Mouse (Mus musculus): ENCODE measurements around the gene Retreg1. TPM values are rescaled to one million over a fixed set of nuclear protein-coding genes. Genes with fewer than 3 reads are reported as not detected.

Retreg1 gene
- total and polyA plus RNA-seq, 3 experiments = 17.5 to 28.7 (median 19.0) TPM

DNA sequence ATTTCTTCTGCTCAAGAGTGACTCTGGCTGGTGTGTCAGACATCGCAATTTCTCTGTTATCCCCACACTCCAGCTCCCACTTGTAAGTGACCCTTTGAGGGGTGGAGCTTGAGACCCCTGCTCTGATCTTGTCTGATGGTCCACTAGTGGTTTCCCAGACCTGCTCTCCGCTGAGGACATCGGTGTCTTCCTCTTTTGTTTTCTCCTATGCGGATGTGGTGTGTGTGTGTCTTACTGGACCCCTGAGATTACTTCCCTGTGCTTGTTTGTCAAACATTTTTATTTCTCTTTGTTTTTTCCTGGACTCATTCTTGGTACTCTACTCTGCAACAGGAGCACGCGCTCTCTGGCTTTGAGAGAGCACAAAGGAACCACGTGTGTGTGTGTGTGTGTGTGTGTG, 18.9 kb downstream of the Retreg1 start:
- Histone ChIP-seq H3K9ac (ENCODE audit: insufficient read depth, low read depth) (no peak overlapping the region), H3K4me1 (ENCODE audit: control insufficient read depth in 1 of 2, insufficient read depth in 2 of 2) (peaks cover 19 to 69% of the 10 kb centered on the region in 2 experiments), H3K27ac (ENCODE audit: insufficient read depth, low read depth) (no peak overlapping the region), H3K4me3 (replicated peaks in 1 of 3; ENCODE audit: low read depth in 2 of 3, low read length in 2 of 3, poor library complexity in 1 of 3) (no peak overlapping the region), H3K79me2 (replicated peaks; ENCODE audit: control insufficient read depth, extremely low read depth, insufficient read depth, poor library complexity, severe bottlenecking) (no peaks in the 10 kb centered on the region), H3K36me3 (replicated peaks in 1 of 2; ENCODE audit: control insufficient read depth in 1 of 2, insufficient read depth in 1 of 2, low read length in 1 of 2) (peaks cover 0 to 8% of the 10 kb centered on the region in 2 experiments), H3K27me3 (replicated peaks) (no peaks in the 10 kb centered on the region), H3K9me3 (replicated peaks; ENCODE audit: low read length) (peaks cover 6% of the 10 kb centered on the region), H3K4me2 (ENCODE audit: insufficient read depth, low read depth, poor library complexity, severe bottlenecking) (no peak overlapping the region)
- dilution Hi-C loops (cut with MboI; ENCODE audit: extremely low pct_ligation_motif_present, extremely low pct_unique_long_range_greater_than_20kb, low sequenced_read_pairs) = no loop called here
- no peak for TF ChIP-seq JUND (conservative IDR thresholded peaks at IDR 0.05; ENCODE audit: low read depth, low read length)
- in situ Hi-C loops (cut with MboI; ENCODE audit: low pct_ligation_motif_present, low pct_unique_long_range_greater_than_20kb, low sequenced_read_pairs) = no loop called here
- DNase-seq (ENCODE audit: extremely low read depth) = no peak

GRCm38 (mm10) chr15:25865605-25866004, 22.6 kb downstream of the Retreg1 start:
- dilution Hi-C loops (cut with MboI; ENCODE audit: extremely low pct_ligation_motif_present, extremely low pct_unique_long_range_greater_than_20kb, low sequenced_read_pairs) (no loop called here), in situ Hi-C loops (cut with MboI; ENCODE audit: low pct_ligation_motif_present, low pct_unique_long_range_greater_than_20kb, low sequenced_read_pairs) (no loop called here)
- Histone ChIP-seq H3K36me3 (replicated peaks in 1 of 2; ENCODE audit: control insufficient read depth in 1 of 2, insufficient read depth in 1 of 2, low read length in 1 of 2) (peaks cover 0 to 8% of the 10 kb centered on the region in 2 experiments), H3K79me2 (replicated peaks; ENCODE audit: control insufficient read depth, extremely low read depth, insufficient read depth, poor library complexity, severe bottlenecking) (no peaks in the 10 kb centered on the region), H3K27ac (ENCODE audit: insufficient read depth, low read depth) (no peak overlapping the region), H3K4me3 (replicated peaks in 1 of 3; ENCODE audit: low read depth in 2 of 3, low read length in 2 of 3, poor library complexity in 1 of 3) (no peak overlapping the region), H3K9ac (ENCODE audit: insufficient read depth, low read depth) (no peak overlapping the region), H3K27me3 (replicated peaks) (no peaks in the 10 kb centered on the region), H3K4me2 (ENCODE audit: insufficient read depth, low read depth, poor library complexity, severe bottlenecking) (no peak overlapping the region), H3K4me1 (ENCODE audit: control insufficient read depth in 1 of 2, insufficient read depth in 2 of 2) (peaks cover 13 to 42% of the 10 kb centered on the region in 2 experiments), H3K9me3 (replicated peaks; ENCODE audit: low read length) (peaks cover 6% of the 10 kb centered on the region)
- DNase-seq (ENCODE audit: extremely low read depth) = peak; percentile 33
- no peak for TF ChIP-seq HCFC1 (IDR thresholded peaks at IDR 0.05; ENCODE audit: low read depth, low read length)
- no peak for TF ChIP-seq EP300 (IDR thresholded peaks at IDR 0.05; ENCODE audit: low read length)
- no peak for TF ChIP-seq MXI1 (IDR thresholded peaks at IDR 0.05; ENCODE audit: low read depth, low read length)
- no peak for TF ChIP-seq SMC3 (IDR thresholded peaks at IDR 0.05; ENCODE audit: low read depth, low read length)
- no peak for TF ChIP-seq GABPA (IDR thresholded peaks at IDR 0.05; ENCODE audit: insufficient replicate concordance, low read depth, low read length)
- TF ChIP-seq RAD21 (IDR thresholded peaks at IDR 0.05; ENCODE audit: low read depth, low read length) = no peak
- no peak for TF ChIP-seq USF1 (IDR thresholded peaks at IDR 0.05; ENCODE audit: low read depth, low read length)
- TF ChIP-seq PAX5 (IDR thresholded peaks at IDR 0.05; ENCODE audit: low read length) = no peak
- no peak for TF ChIP-seq ZMIZ1 (IDR thresholded peaks at IDR 0.05; ENCODE audit: low read depth, low read length)
- no peak for TF ChIP-seq ELF1 (IDR thresholded peaks at IDR 0.05; ENCODE audit: low read depth, low read length)

DNA sequence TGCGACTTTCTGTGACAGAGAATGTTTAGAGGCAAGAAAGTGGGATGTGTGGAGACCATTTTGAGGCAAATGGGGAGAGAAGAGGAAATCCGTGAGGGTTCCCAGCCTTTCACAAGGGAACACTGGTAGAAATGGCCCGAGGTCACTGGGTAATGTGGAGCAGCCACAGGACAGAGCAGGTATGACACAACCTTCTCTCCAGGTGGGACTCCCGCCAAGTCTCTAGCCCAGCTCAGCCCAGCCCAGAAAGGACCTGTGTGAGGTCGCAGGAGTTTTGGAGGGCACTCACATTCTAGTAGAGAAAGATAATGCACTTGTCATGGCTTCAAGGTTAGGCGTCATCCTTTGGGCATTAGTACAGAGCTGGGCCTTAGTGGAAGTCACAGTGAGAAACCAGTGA, 23.1 kb downstream of the Retreg1 start:
- no peak for DNase-seq (ENCODE audit: extremely low read depth)
- dilution Hi-C loops (cut with MboI; ENCODE audit: extremely low pct_ligation_motif_present, extremely low pct_unique_long_range_greater_than_20kb, low sequenced_read_pairs) = no loop called here
- H3K27me3 ChIP-seq (replicated peaks) = no peaks in the 10 kb centered on the region
- H3K9ac ChIP-seq (ENCODE audit: insufficient read depth, low read depth) = no peak overlapping the region
- no peak overlapping the region for H3K4me3 ChIP-seq (replicated peaks in 1 of 3; ENCODE audit: low read depth in 2 of 3, low read length in 2 of 3, poor library complexity in 1 of 3)
- no peak for TF ChIP-seq PAX5 (IDR thresholded peaks at IDR 0.05; ENCODE audit: low read length)
- no peak for TF ChIP-seq MEF2A (IDR thresholded peaks at IDR 0.05; ENCODE audit: borderline replicate concordance, low read depth, low read length)
- TF ChIP-seq CTCF (conservative IDR thresholded peaks at IDR 0.05 in 1 of 2, IDR thresholded peaks at IDR 0.05 in 1 of 2; ENCODE audit: low read depth in 2 of 2, low read length in 2 of 2) = no peak
- TF ChIP-seq RAD21 (IDR thresholded peaks at IDR 0.05; ENCODE audit: low read depth, low read length) = no peak
- no peak for TF ChIP-seq HCFC1 (IDR thresholded peaks at IDR 0.05; ENCODE audit: low read depth, low read length)
- TF ChIP-seq MYC (IDR thresholded peaks at IDR 0.05; ENCODE audit: low read depth, low read length) = no peak
- no peak for TF ChIP-seq MAX (IDR thresholded peaks at IDR 0.05; ENCODE audit: low read length)
- TF ChIP-seq TCF12 (IDR thresholded peaks at IDR 0.05; ENCODE audit: low read depth, low read length) = no peak
- no peak for TF ChIP-seq MAZ (IDR thresholded peaks at IDR 0.05; ENCODE audit: low read depth, low read length)
- TF ChIP-seq BHLHE40 (IDR thresholded peaks at IDR 0.05; ENCODE audit: low read depth, low read length) = no peak
- TF ChIP-seq CHD1 (IDR thresholded peaks at IDR 0.05; ENCODE audit: low read depth, low read length) = no peak
- in situ Hi-C loops (cut with MboI; ENCODE audit: low pct_ligation_motif_present, low pct_unique_long_range_greater_than_20kb, low sequenced_read_pairs) = no loop called here
- no peak overlapping the region for H3K27ac ChIP-seq (ENCODE audit: insufficient read depth, low read depth)
- no peaks in the 10 kb centered on the region for H3K79me2 ChIP-seq (replicated peaks; ENCODE audit: control insufficient read depth, extremely low read depth, insufficient read depth, poor library complexity, severe bottlenecking)
- H3K36me3 ChIP-seq (replicated peaks in 1 of 2; ENCODE audit: control insufficient read depth in 1 of 2, insufficient read depth in 1 of 2, low read length in 1 of 2) = peaks cover 0 to 6% of the 10 kb centered on the region in 2 experiments
- peaks cover 9 to 37% of the 10 kb centered on the region in 2 experiments for H3K4me1 ChIP-seq (ENCODE audit: control insufficient read depth in 1 of 2, insufficient read depth in 2 of 2)
- no peak overlapping the region for H3K4me2 ChIP-seq (ENCODE audit: insufficient read depth, low read depth, poor library complexity, severe bottlenecking)
- peaks cover 6% of the 10 kb centered on the region for H3K9me3 ChIP-seq (replicated peaks; ENCODE audit: low read length)
